Comparison of ENCODE assay signal across 20 mouse cellular contexts in genomic region chr1:116455115-116455717, GRCm38 (mm10).
DNase-seq lines count a peak whose midpoint lies in the region; ATAC-seq and TF ChIP-seq lines count a peak whose summit lies in the region.
"Had no signal": no experiment of that assay in that cellular context is flagged by ENCODE, and none has a peak within 500 bp of the region (broad histone marks: within the 10 kb centered on the region; RNA-seq: fewer than 3 reads in every experiment).

No protein-coding gene starts in this region.

- 58% methylated on average over 4 of the region's 4 CpGs for WGBS in hindbrain, embryonic 13.5 days
- WGBS in hindbrain, embryonic 12.5 days = 71% methylated on average over 4 of the region's 4 CpGs
- 40% methylated on average over 4 of the region's 4 CpGs for WGBS in neural tube, embryonic 13.5 days
- WGBS in hindbrain, postnatal 0 days = 42% methylated on average over 4 of the region's 4 CpGs

- intact Hi-C loops in gastrocnemius, postnatal 36 days (cut with DNase I) = no loop called here

- DNase-seq in neural tube, embryonic 10.5 days (ENCODE audit: extremely low spot score, low spot score) = no peak
- peak; percentile 59 for DNase-seq in hindbrain, postnatal 0 days (ENCODE audit: low spot score)
- no peak for DNase-seq in T-cell, adult 2 months (ENCODE audit: low spot score)
- DNase-seq in gastrocnemius, postnatal 36 days = no peak
- DNase-seq: adrenal gland, adult 8-10 months; cerebellum, postnatal 36 days; heart, adult 2 months; heart, postnatal 4 days; kidney, postnatal 36 days; layer of hippocampus, adult 9-11 months; lung, adult 18-20 months; lung, postnatal 14 days; thymus, postnatal 14 days had no signal

- peak; percentile 75 for ATAC-seq in hindbrain, embryonic 13.5 days (ENCODE audit: low FRiP score)
- no peak for ATAC-seq in hindbrain, embryonic 12.5 days (ENCODE audit: low FRiP score)
- ATAC-seq in neural tube, embryonic 13.5 days (ENCODE audit: low read depth) = peak; percentile 72
- peak; percentile 40; the same call in 1 of the 2 replicates for ATAC-seq in hindbrain, postnatal 0 days
- ATAC-seq: intestine, embryonic 16.5 days had no signal

- no peak overlapping the region for H3K4me3 ChIP-seq in hindbrain, embryonic 13.5 days
- no peak overlapping the region for H3K4me3 ChIP-seq in hindbrain, embryonic 12.5 days
- H3K4me3 ChIP-seq in neural tube, embryonic 13.5 days = no peak overlapping the region
- H3K4me3 ChIP-seq in hindbrain, postnatal 0 days (ENCODE audit: low read length) = no peak overlapping the region
- H3K4me3 ChIP-seq: heart, adult 2 months; left cerebral cortex, adult 2 months; myocyte had no signal

- no peaks in the 10 kb centered on the region for H3K36me3 ChIP-seq in hindbrain, embryonic 13.5 days
- H3K36me3 ChIP-seq in hindbrain, embryonic 12.5 days = no peaks in the 10 kb centered on the region
- no peaks in the 10 kb centered on the region for H3K36me3 ChIP-seq in neural tube, embryonic 13.5 days
- no peaks in the 10 kb centered on the region for H3K36me3 ChIP-seq in hindbrain, postnatal 0 days (ENCODE audit: insufficient read depth, low read length)

- no peak overlapping the region for H3K4me2 ChIP-seq in hindbrain, embryonic 13.5 days
- H3K4me2 ChIP-seq in hindbrain, embryonic 12.5 days (replicated peaks) = no peak overlapping the region
- no peak overlapping the region for H3K4me2 ChIP-seq in neural tube, embryonic 13.5 days
- H3K4me2 ChIP-seq in hindbrain, postnatal 0 days (ENCODE audit: low read depth, low read length) = no peak overlapping the region
- H3K4me2 ChIP-seq: liver, embryonic 11.5 days had no signal

- no peaks in the 10 kb centered on the region for H3K27me3 ChIP-seq in hindbrain, embryonic 13.5 days
- no peaks in the 10 kb centered on the region for H3K27me3 ChIP-seq in hindbrain, embryonic 12.5 days
- no peaks in the 10 kb centered on the region for H3K27me3 ChIP-seq in neural tube, embryonic 13.5 days
- no peaks in the 10 kb centered on the region for H3K27me3 ChIP-seq in hindbrain, postnatal 0 days (ENCODE audit: insufficient read depth, low read length)

- no peak overlapping the region for H3K27ac ChIP-seq in hindbrain, embryonic 13.5 days
- no peak overlapping the region for H3K27ac ChIP-seq in hindbrain, embryonic 12.5 days
- H3K27ac ChIP-seq in neural tube, embryonic 13.5 days (replicated peaks) = 0 out of 2 replicates have a peak overlapping the region, but pooled peaks have one; percentile 33
- H3K27ac ChIP-seq in hindbrain, postnatal 0 days = no peak overlapping the region
- H3K27ac ChIP-seq: heart, adult 2 months; left cerebral cortex, adult 2 months had no signal

- no peak overlapping the region for H3K9ac ChIP-seq in hindbrain, embryonic 13.5 days
- H3K9ac ChIP-seq in hindbrain, embryonic 12.5 days = no peak overlapping the region
- H3K9ac ChIP-seq in neural tube, embryonic 13.5 days = no peak overlapping the region
- H3K9ac ChIP-seq in hindbrain, postnatal 0 days (replicated peaks; ENCODE audit: low read length) = no peak overlapping the region

- peaks cover 6% of the 10 kb centered on the region for H3K9me3 ChIP-seq in hindbrain, embryonic 13.5 days
- H3K9me3 ChIP-seq in hindbrain, embryonic 12.5 days (replicated peaks) = no peaks in the 10 kb centered on the region; the same call in 1 of the 2 replicates
- H3K9me3 ChIP-seq in neural tube, embryonic 13.5 days = no peaks in the 10 kb centered on the region
- no peaks in the 10 kb centered on the region for H3K9me3 ChIP-seq in hindbrain, postnatal 0 days (ENCODE audit: low read length)

- TF ChIP-seq CTCF in hindbrain, postnatal 0 days (IDR thresholded peaks at IDR 0.05; ENCODE audit: low read depth) = no peak

- H3K4me1 ChIP-seq in hindbrain, embryonic 13.5 days (replicated peaks) = no peaks in the 10 kb centered on the region
- no peaks in the 10 kb centered on the region for H3K4me1 ChIP-seq in hindbrain, embryonic 12.5 days
- H3K4me1 ChIP-seq in neural tube, embryonic 13.5 days (replicated peaks) = no peaks in the 10 kb centered on the region
- no peaks in the 10 kb centered on the region for H3K4me1 ChIP-seq in hindbrain, postnatal 0 days (ENCODE audit: insufficient read depth, low read length)
